Mouse (Mus musculus): ENCODE data around the gene Pop5. TPM values are rescaled to one million over a fixed set of nuclear protein-coding genes. Genes with fewer than 3 reads are reported as not detected.
A peak's percentile ranks its signal among the peaks of the same experiment; 100 is the strongest.

The Pop5 gene
- total RNA-seq, 2 experiments from 2014 or later = 104 to 110 TPM

GRCm38 (mm10) chr5:115212451-115212850 is 23.2 kb upstream of the Pop5 start:
- intact Hi-C loops (cut with DNase I) = no loop called here
- peak in 1 of 2 experiments; percentile 61 for DNase-seq (ENCODE audit: low spot score in 2 of 2)

GRCm38 (mm10) chr5:115212861-115213260 is 22.8 kb upstream of the Pop5 start:
- peak; percentile 32 to 85 for DNase-seq (ENCODE audit: low spot score in 2 of 2)
- intact Hi-C loops (cut with DNase I) = no loop called here

- DNase-seq (ENCODE audit: low spot score in 2 of 2) = peak; percentile 68 to 86
- intact Hi-C loops (cut with DNase I) = loop anchor here (2.0 kb wide), 1 partner anchor 16 kb away; no protein-coding TSS in a partner anchor
Observed at GRCm38 (mm10) chr5:115214864-115215263, 20.8 kb upstream of the Pop5 start.

GRCm38 (mm10) chr5:115215273-115216185 is 20.1 kb upstream of the Pop5 start:
- intact Hi-C loops (cut with DNase I) = loop anchor here (2.0 kb wide), 1 partner anchor 15 kb away; no protein-coding TSS in a partner anchor
- DNase-seq (ENCODE audit: low spot score in 2 of 2) = peak in 1 of 2 experiments; percentile 38

GRCm38 (mm10) chr5:115217998-115218397 is 17.6 kb upstream of the Pop5 start:
- intact Hi-C loops (cut with DNase I) = no loop called here
- peak in 1 of 2 experiments; percentile 83 for DNase-seq (ENCODE audit: low spot score in 2 of 2)

GRCm38 (mm10) chr5:115220931-115221640 is 14.6 kb upstream of the Pop5 start:
- DNase-seq (ENCODE audit: low spot score in 2 of 2) = peak; percentile 52 to 92
- intact Hi-C loops (cut with DNase I) = no loop called here

- DNase-seq (ENCODE audit: low spot score in 2 of 2) = no peak
- intact Hi-C loops (cut with DNase I) = no loop called here
Observed at GRCm38 (mm10) chr5:115222485-115222884, 13.2 kb upstream of the Pop5 start.

- peak; percentile 65 to 91 for DNase-seq (ENCODE audit: low spot score in 2 of 2)
- intact Hi-C loops (cut with DNase I) = loop anchor here (2.0 kb wide), 1 partner anchor 16 kb away; no protein-coding TSS in a partner anchor
Observed at GRCm38 (mm10) chr5:115230830-115231551, 4.6 kb upstream of the Pop5 start.

GRCm38 (mm10) chr5:115231552-115232120 is 4.0 kb upstream of the Pop5 start:
- no peak for DNase-seq (ENCODE audit: low spot score in 2 of 2)
- intact Hi-C loops (cut with DNase I) = loop anchor here (2.0 kb wide), 1 partner anchor 17 kb away; no protein-coding TSS in a partner anchor

GRCm38 (mm10) chr5:115232516-115232915 is 3.1 kb upstream of the Pop5 start:
- DNase-seq (ENCODE audit: low spot score in 2 of 2) = peak in 1 of 2 experiments; percentile 76
- intact Hi-C loops (cut with DNase I) = no loop called here

GRCm38 (mm10) chr5:115233031-115233780 is 2.4 kb upstream of the Pop5 start:
- intact Hi-C loops (cut with DNase I) = no loop called here
- no peak for DNase-seq (ENCODE audit: low spot score in 2 of 2)

GRCm38 (mm10) chr5:115234519-115234918 is 1.1 kb upstream of the Pop5 start:
- intact Hi-C loops (cut with DNase I) = loop anchor here (2.0 kb wide), 1 partner anchor 28 kb away; no protein-coding TSS in a partner anchor
- DNase-seq (ENCODE audit: low spot score in 2 of 2) = peak in 1 of 2 experiments; percentile 79

- intact Hi-C loops (cut with DNase I) = loop anchor here (2.0 kb wide), 1 partner anchor 29 kb away; no protein-coding TSS in a partner anchor
- DNase-seq (ENCODE audit: low spot score in 2 of 2) = peak; percentile 77 to 80
Observed at GRCm38 (mm10) chr5:115235323-115235771, 289 bp upstream of the Pop5 start.

GRCm38 (mm10) chr5:115237803-115238728 is 2.4 kb downstream of the Pop5 start:
- DNase-seq (ENCODE audit: low spot score in 2 of 2) = peak; percentile 92 to 95
- intact Hi-C loops (cut with DNase I) = loop anchor here (2.0 kb wide), 2 partner anchors 79 to 259 kb away; partner anchors contain the start of gene Mlec

GRCm38 (mm10) chr5:115238729-115239195 is 3.1 kb downstream of the Pop5 start:
- DNase-seq (ENCODE audit: low spot score in 2 of 2) = no peak
- intact Hi-C loops (cut with DNase I) = no loop called here

- DNase-seq (ENCODE audit: low spot score in 2 of 2) = peak in 1 of 2 experiments; percentile 71
Observed at GRCm38 (mm10) chr5:115240191-115240590, 4.6 kb downstream of the Pop5 start.

GRCm38 (mm10) chr5:115255472-115255871 is 19.8 kb downstream of the Pop5 start:
- intact Hi-C loops (cut with DNase I) = no loop called here

More at GRCm38 (mm10) chr5:115240191-115240590, 4.6 kb downstream of the Pop5 start:
- intact Hi-C loops (cut with DNase I) = no loop called here

More at GRCm38 (mm10) chr5:115255472-115255871, 19.8 kb downstream of the Pop5 start:
- no peak for DNase-seq (ENCODE audit: low spot score in 2 of 2)

All from left cerebral cortex, postnatal 25 days (tissue).